9 mouse cellular contexts compared by ENCODE assay signal in genomic region chr12:24603266-24603665, GRCm38 (mm10). TPM values are rescaled to one million over a fixed set of nuclear protein-coding genes. Genes with fewer than 3 reads are reported as not detected.
A peak's percentile ranks its signal among the peaks of the same experiment; 100 is the strongest.
DNase-seq lines count a peak whose midpoint lies in the region; ATAC-seq and TF ChIP-seq lines count a peak whose summit lies in the region.
"Had no signal": no experiment of that assay in that cellular context is flagged by ENCODE, and none has a peak within 500 bp of the region (broad histone marks: within the 10 kb centered on the region; RNA-seq: fewer than 3 reads in every experiment).

No protein-coding gene starts in this region.

- peak; percentile 78 for TF ChIP-seq CTCF in kidney, adult 2 months (conservative IDR thresholded peaks at IDR 0.05; ENCODE audit: insufficient read depth, insufficient read length, low read depth, low read length)
- TF ChIP-seq CTCF in liver, adult 2 months (IDR thresholded peaks at IDR 0.05; ENCODE audit: low read depth, low read length): peak; percentile 82

- peak; percentile 60 for DNase-seq in midbrain, embryonic 10.5 days (ENCODE audit: low spot score)
- peak; percentile 51 for DNase-seq in c-Kit-positive CD71-positive TER-119-negative erythroid progenitor cells, embryonic 14.5 days (ENCODE audit: low read depth)
- peak; percentile 58 to 74 for DNase-seq in frontal cortex, postnatal 36 days (ENCODE audit: low spot score in 2 of 2)
- DNase-seq in kidney, adult 2 months: peak; percentile 84
- DNase-seq in liver, adult 2 months (ENCODE audit: extremely low read depth, low read depth, low spot score): peak; percentile 64
- DNase-seq in ovary, postnatal 36 days (ENCODE audit: low spot score): peak; percentile 66
- DNase-seq in thymus, postnatal 14 days: peak; percentile 75

- no peak overlapping the region for H3K9ac ChIP-seq in midbrain, embryonic 16.5 days (ENCODE audit: low read depth, low read length)
- H3K9ac ChIP-seq in liver, adult 2 months (ENCODE audit: low read depth, low read length): no peak overlapping the region
- H3K9ac ChIP-seq: neural tube, embryonic 13.5 days had no signal

- H3K79me2 ChIP-seq in liver, adult 2 months (ENCODE audit: control insufficient read depth, insufficient read depth, low read length): no peaks in the 10 kb centered on the region

- H3K4me2 ChIP-seq in midbrain, embryonic 16.5 days (ENCODE audit: low read length): no peak overlapping the region
- H3K4me2 ChIP-seq: neural tube, embryonic 13.5 days had no signal

- ATAC-seq in midbrain, embryonic 16.5 days: no peak

- H3K9me3 ChIP-seq in midbrain, embryonic 10.5 days (replicated peaks): no peaks in the 10 kb centered on the region
- no peaks in the 10 kb centered on the region for H3K9me3 ChIP-seq in midbrain, embryonic 16.5 days (replicated peaks; ENCODE audit: control insufficient read depth, low read length, poor library complexity, severe bottlenecking)
- H3K9me3 ChIP-seq: neural tube, embryonic 13.5 days had no signal

- peaks cover 9% of the 10 kb centered on the region for H3K27me3 ChIP-seq in midbrain, embryonic 10.5 days (ENCODE audit: low read depth, poor library complexity, severe bottlenecking)
- H3K27me3 ChIP-seq in midbrain, embryonic 16.5 days (ENCODE audit: control insufficient read depth, insufficient read depth, low read depth, low read length): no peaks in the 10 kb centered on the region
- no peaks in the 10 kb centered on the region for H3K27me3 ChIP-seq in kidney, adult 2 months (replicated peaks; ENCODE audit: control insufficient read depth, insufficient read depth, low read length)
- H3K27me3 ChIP-seq in liver, adult 2 months (ENCODE audit: control insufficient read depth, insufficient read depth, low read length): no peaks in the 10 kb centered on the region

- H3K4me3 ChIP-seq in midbrain, embryonic 10.5 days: no peak overlapping the region
- no peak overlapping the region for H3K4me3 ChIP-seq in midbrain, embryonic 16.5 days (ENCODE audit: low read depth, low read length)
- no peak overlapping the region for H3K4me3 ChIP-seq in kidney, adult 2 months (ENCODE audit: insufficient read depth, low read depth, low read length)
- H3K4me3 ChIP-seq in liver, adult 2 months (ENCODE audit: insufficient read depth, low read depth, low read length): no peak overlapping the region
- H3K4me3 ChIP-seq: neural tube, embryonic 13.5 days had no signal

- H3K4me1 ChIP-seq in midbrain, embryonic 10.5 days: 0 out of 2 replicates have a peak, but pooled peaks cover 2% of the 10 kb centered on the region
- no peaks in the 10 kb centered on the region for H3K4me1 ChIP-seq in midbrain, embryonic 16.5 days (ENCODE audit: control insufficient read depth, insufficient read depth, low read length)
- no peaks in the 10 kb centered on the region for H3K4me1 ChIP-seq in kidney, adult 2 months (ENCODE audit: control insufficient read depth, insufficient read depth, low read length)
- H3K4me1 ChIP-seq in liver, adult 2 months (ENCODE audit: control insufficient read depth, insufficient read depth, low read length): no peaks in the 10 kb centered on the region
- H3K4me1 ChIP-seq: neural tube, embryonic 13.5 days had no signal

- no peak overlapping the region for H3K27ac ChIP-seq in midbrain, embryonic 10.5 days (replicated peaks)
- H3K27ac ChIP-seq in midbrain, embryonic 16.5 days (ENCODE audit: low read length): no peak overlapping the region
- H3K27ac ChIP-seq in kidney, adult 2 months (ENCODE audit: insufficient read depth, low read depth, low read length): no peak overlapping the region
- no peak overlapping the region for H3K27ac ChIP-seq in liver, adult 2 months (replicated peaks; ENCODE audit: insufficient read depth, low read depth, low read length)
- H3K27ac ChIP-seq: neural tube, embryonic 13.5 days had no signal

- H3K36me3 ChIP-seq in midbrain, embryonic 10.5 days: no peaks in the 10 kb centered on the region
- no peaks in the 10 kb centered on the region for H3K36me3 ChIP-seq in midbrain, embryonic 16.5 days (ENCODE audit: control insufficient read depth, insufficient read depth, low read length)
- no peaks in the 10 kb centered on the region for H3K36me3 ChIP-seq in kidney, adult 2 months (ENCODE audit: control insufficient read depth, insufficient read depth, low read length)
- H3K36me3 ChIP-seq in liver, adult 2 months (ENCODE audit: control insufficient read depth, insufficient read depth, low read length): no peaks in the 10 kb centered on the region
- H3K36me3 ChIP-seq: neural tube, embryonic 13.5 days had no signal

- whole genome bisulfite sequencing in midbrain, embryonic 10.5 days: 41% methylated on average over 2 of the region's 2 CpGs
- 43% methylated on average over 2 of the region's 2 CpGs for WGBS in midbrain, embryonic 16.5 days
- 38% methylated on average over 2 of the region's 2 CpGs for WGBS in kidney, adult 2 months
- 36% methylated on average over 2 of the region's 2 CpGs for WGBS in liver, adult 2 months

- no peak for TF ChIP-seq POLR2A in kidney, adult 2 months (IDR thresholded peaks at IDR 0.05; ENCODE audit: low read depth, low read length)
- TF ChIP-seq POLR2A in liver, adult 2 months (IDR thresholded peaks at IDR 0.05; ENCODE audit: extremely low read depth, insufficient read depth, low read length): no peak

RNA-seq across cellular contexts. Expression of gene Grhl1, which starts 31.2 kb away (rescaled TPM):
- polyA plus RNA-seq in midbrain, embryonic 10.5 days (2016; fragmentation: Nextera tagmentation; extraction: Ambion mirVana): 0.49 and 0.53 TPM in 2 replicates
- 1.2 and 1.7 TPM in 2 replicates for polyA plus RNA-seq in midbrain, embryonic 16.5 days (2015; fragmentation: Nextera tagmentation; extraction: Ambion mirVana)
- polyA plus RNA-seq in kidney, adult 2 months (2012; rRNA removed): 0.67 and 0.72 TPM in 2 replicates
- 0.28 and 0.40 TPM in 2 replicates for total RNA-seq in liver, adult 2 months (2014; rRNA removed)
- polyA plus RNA-seq in liver, adult 2 months (2012; rRNA removed): 0.17 and 0.42 TPM in 2 replicates

RNA-seq across cellular contexts. Expression of gene Klf11, which starts 47.8 kb away (rescaled TPM):
- 13.6 and 16.1 TPM in 2 replicates for polyA plus RNA-seq in midbrain, embryonic 10.5 days (2016; fragmentation: Nextera tagmentation; extraction: Ambion mirVana)
- polyA plus RNA-seq in midbrain, embryonic 16.5 days (2015; fragmentation: Nextera tagmentation; extraction: Ambion mirVana): 21.4 and 22.6 TPM in 2 replicates
- polyA plus RNA-seq in kidney, adult 2 months (2012; rRNA removed): 8.4 and 8.5 TPM in 2 replicates
- total RNA-seq in liver, adult 2 months (2014; rRNA removed): 5.9 and 9.9 TPM in 2 replicates
- 2.8 and 3.5 TPM in 2 replicates for polyA plus RNA-seq in liver, adult 2 months (2012; rRNA removed)
